Mouse (Mus musculus) kidney, adult 11 months (tissue): ENCODE data around the gene Axin2.
A peak's percentile ranks its signal among the peaks of the same experiment; 100 is the strongest.

Source experiments
- DNase-seq: peaks from one replicate; pipeline ENCODE4 v3.0.0; 2022

The Axin2 gene

GRCm38 (mm10) chr11:108981012-108981411, 60.9 kb downstream of the Axin2 start:
- DNase-seq: no peak

- no peak for DNase-seq
Observed at GRCm38 (mm10) chr11:108983409-108984064, 63.4 kb downstream of the Axin2 start.

GRCm38 (mm10) chr11:108984711-108985419, 64.7 kb downstream of the Axin2 start:
- DNase-seq: no peak

GRCm38 (mm10) chr11:108985836-108986235, 65.7 kb downstream of the Axin2 start:
- DNase-seq: no peak

- no peak for DNase-seq
Observed at GRCm38 (mm10) chr11:108987226-108987625, 67.1 kb downstream of the Axin2 start.

- no peak for DNase-seq
Observed at GRCm38 (mm10) chr11:108987705-108988104, 67.6 kb downstream of the Axin2 start.

- DNase-seq: no peak
Observed at GRCm38 (mm10) chr11:108988258-108988657, 68.1 kb downstream of the Axin2 start.

GRCm38 (mm10) chr11:108989940-108990339, 69.8 kb downstream of the Axin2 start:
- DNase-seq: no peak

- no peak for DNase-seq
Observed at GRCm38 (mm10) chr11:108993414-108993813, 73.3 kb downstream of the Axin2 start.

GRCm38 (mm10) chr11:108995196-108995989, 75.2 kb downstream of the Axin2 start:
- DNase-seq: no peak

- DNase-seq: no peak
Observed at GRCm38 (mm10) chr11:108995990-108996533, 75.9 kb downstream of the Axin2 start.

- DNase-seq: peak; percentile 28
Observed at GRCm38 (mm10) chr11:108997816-108998215, 77.7 kb downstream of the Axin2 start.
